Mouse (Mus musculus): ENCODE measurements around the gene Cr2. TPM values are rescaled to one million over a fixed set of nuclear protein-coding genes. Genes with fewer than 3 reads are reported as not detected.
"Not testable (repeated sequence)": the region's sequence is repeated elsewhere in the genome, so short reads cannot be mapped to it uniquely, and the experiment has no call there.

Cr2 gene
- polyA plus RNA-seq (2015; fragmentation: Nextera tagmentation; extraction: Ambion mirVana): 1.6 and 2.3 TPM in 2 replicates

DNA sequence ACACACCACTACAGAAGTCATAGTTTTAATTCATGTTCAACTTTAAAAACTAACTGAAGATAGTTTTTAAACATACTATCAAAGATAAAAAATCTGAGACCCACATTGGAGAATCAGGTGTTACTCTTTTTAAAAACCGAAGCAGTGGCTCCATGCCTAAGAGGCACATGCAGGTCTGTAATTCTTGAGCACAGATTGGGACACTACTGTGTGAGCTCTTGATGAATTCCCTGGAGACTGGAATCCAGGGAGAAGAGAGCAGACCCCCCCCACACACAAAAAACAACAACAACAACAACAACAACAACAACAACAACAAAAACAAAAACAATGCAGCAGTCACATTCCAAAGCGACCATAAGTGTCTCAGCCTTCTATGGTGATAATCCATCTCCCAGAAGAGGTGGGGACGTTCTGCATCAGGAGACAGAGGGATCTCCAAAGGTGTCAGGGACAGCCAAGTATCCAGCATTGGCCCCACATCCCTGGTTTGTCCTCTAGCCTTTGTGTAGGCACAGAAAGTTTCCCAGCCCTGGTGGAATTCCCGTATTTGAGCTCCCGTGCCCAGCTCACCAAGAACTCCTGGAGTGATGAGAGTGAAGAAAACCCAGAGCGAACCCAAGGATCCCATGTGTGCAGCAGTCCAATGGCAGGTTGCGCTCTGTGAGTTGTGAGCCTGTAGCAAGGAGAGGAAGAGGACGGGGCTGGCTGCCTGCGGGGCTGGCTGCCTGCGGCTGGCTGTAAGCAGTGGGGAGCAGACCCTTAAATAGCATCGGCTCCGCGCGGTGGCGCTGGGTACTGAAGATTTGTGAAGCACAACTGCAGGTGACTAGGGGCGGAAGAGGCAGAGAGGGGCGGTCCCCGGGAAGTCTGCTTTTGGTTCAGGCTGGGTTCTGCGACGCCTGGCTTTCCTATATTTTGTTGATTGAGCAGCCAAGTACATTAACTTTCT lies at the start of gene Cr2:
Gene Cr2 (minus strand): TSS at position 737 of the 952 bp plus-strand sequence.
- H3K4me2 ChIP-seq: peak within 1 kb of the TSS; percentile 51
- H3K9me3 ChIP-seq (replicated peaks): no peaks in the 10 kb centered on the region
- 9% methylated on average over 20 of the region's 20 CpGs for WGBS
- peaks cover 10% of the 10 kb centered on the region for H3K27me3 ChIP-seq
- H3K4me1 ChIP-seq: no peaks in the 10 kb centered on the region
- no peaks in the 10 kb centered on the region for H3K36me3 ChIP-seq
- ATAC-seq (replicated peaks; ENCODE audit: low FRiP score): peak; percentile 100
- H3K4me3 ChIP-seq (replicated peaks): peak within 1 kb of the TSS; percentile 28
- H3K9ac ChIP-seq: no peak within 1 kb of the TSS
- no peak within 1 kb of the TSS for H3K27ac ChIP-seq

- no peak overlapping the region for H3K4me2 ChIP-seq
- no peak for ATAC-seq (replicated peaks; ENCODE audit: low FRiP score)
- H3K36me3 ChIP-seq: no peaks in the 10 kb centered on the region
- H3K9me3 ChIP-seq (replicated peaks): no peaks in the 10 kb centered on the region
- WGBS: 39% methylated on average over 2 of the region's 2 CpGs
- no peak overlapping the region for H3K27ac ChIP-seq
- no peak overlapping the region for H3K4me3 ChIP-seq (replicated peaks)
- H3K4me1 ChIP-seq: no peaks in the 10 kb centered on the region
- no peaks in the 10 kb centered on the region for H3K27me3 ChIP-seq
- H3K9ac ChIP-seq: no peak overlapping the region
These were observed 45.3 kb upstream of the Cr2 start for GRCm38 (mm10) chr1:195221781-195222180.

GRCm38 (mm10) chr1:195212851-195213250 lies 36.3 kb upstream of the Cr2 start:
- not testable (repeated sequence) for H3K9me3 ChIP-seq (replicated peaks); H3K4me1 ChIP-seq; H3K27ac ChIP-seq; H3K9ac ChIP-seq; H3K27me3 ChIP-seq; H3K36me3 ChIP-seq; H3K4me3 ChIP-seq (replicated peaks); H3K4me2 ChIP-seq; ATAC-seq (replicated peaks; ENCODE audit: low FRiP score)
- 62% methylated on average over 19 of the region's 19 CpGs for WGBS

GRCm38 (mm10) chr1:195184746-195185145 lies 8.2 kb upstream of the Cr2 start:
- no peaks in the 10 kb centered on the region for H3K27me3 ChIP-seq
- H3K4me1 ChIP-seq: no peaks in the 10 kb centered on the region
- H3K4me3 ChIP-seq (replicated peaks): no peak overlapping the region
- no peaks in the 10 kb centered on the region for H3K9me3 ChIP-seq (replicated peaks)
- H3K4me2 ChIP-seq: no peak overlapping the region
- ATAC-seq (replicated peaks; ENCODE audit: low FRiP score): no peak
- no peak overlapping the region for H3K27ac ChIP-seq
- no peaks in the 10 kb centered on the region for H3K36me3 ChIP-seq
- no peak overlapping the region for H3K9ac ChIP-seq

DNA sequence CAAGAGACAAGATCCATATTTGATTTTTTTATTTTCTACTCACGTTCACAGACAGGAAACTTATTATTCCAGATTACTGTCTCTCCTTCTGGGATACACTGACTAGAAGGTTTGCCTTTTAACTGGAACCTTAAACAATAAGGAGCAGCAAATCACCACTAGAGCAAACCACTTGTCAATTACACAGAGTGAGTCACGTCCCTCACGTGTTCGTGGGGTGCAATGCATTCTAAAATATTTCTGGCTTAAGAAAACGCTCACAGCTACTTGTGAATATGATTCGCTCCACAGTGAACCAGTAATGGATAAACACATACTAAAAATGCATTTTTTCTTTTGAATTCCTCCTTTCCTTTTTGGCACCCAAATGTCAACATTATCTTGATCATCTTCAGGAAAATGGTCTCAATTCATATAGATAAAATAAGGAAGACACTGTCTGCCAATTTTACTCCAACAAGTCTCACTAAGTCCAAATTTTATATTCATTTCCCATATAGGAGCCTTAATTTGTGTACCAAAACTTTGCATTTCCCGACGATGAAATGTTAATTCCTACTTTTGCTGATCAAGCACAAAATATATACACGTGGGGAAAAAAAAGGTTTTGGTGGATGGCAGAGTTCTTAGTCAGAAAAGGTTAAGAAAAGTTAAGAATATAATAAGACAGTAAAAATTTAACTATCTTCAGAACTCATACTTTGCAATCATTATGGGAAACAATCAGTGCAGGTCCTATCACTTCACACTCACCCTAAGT lies 11.3 kb downstream of the Cr2 start:
- Histone ChIP-seq H3K4me2 (no peak overlapping the region), H3K9ac (no peak overlapping the region), H3K4me3 (replicated peaks) (no peak overlapping the region), H3K27ac (no peak overlapping the region), H3K9me3 (replicated peaks) (no peaks in the 10 kb centered on the region), H3K27me3 (no peaks in the 10 kb centered on the region), H3K4me1 (no peaks in the 10 kb centered on the region), H3K36me3 (no peaks in the 10 kb centered on the region)
- no peak for ATAC-seq (replicated peaks; ENCODE audit: low FRiP score)
- WGBS: 83% methylated on average over 9 of the region's 9 CpGs

GRCm38 (mm10) chr1:195132070-195132469 lies 44.4 kb downstream of the Cr2 start:
- peak overlapping the region; percentile 63 for H3K4me3 ChIP-seq (replicated peaks)
- 51% methylated on average over 3 of the region's 3 CpGs for WGBS
- no peak overlapping the region for H3K9ac ChIP-seq
- no peaks in the 10 kb centered on the region for H3K9me3 ChIP-seq (replicated peaks)
- no peak for ATAC-seq (replicated peaks; ENCODE audit: low FRiP score)
- peaks cover 13% of the 10 kb centered on the region for H3K36me3 ChIP-seq
- H3K4me1 ChIP-seq: peaks cover 8% of the 10 kb centered on the region
- peak overlapping the region; percentile 97; the same call in 1 of the 2 replicates for H3K27ac ChIP-seq
- H3K27me3 ChIP-seq: no peaks in the 10 kb centered on the region
- H3K4me2 ChIP-seq: peak overlapping the region; percentile 61

DNA sequence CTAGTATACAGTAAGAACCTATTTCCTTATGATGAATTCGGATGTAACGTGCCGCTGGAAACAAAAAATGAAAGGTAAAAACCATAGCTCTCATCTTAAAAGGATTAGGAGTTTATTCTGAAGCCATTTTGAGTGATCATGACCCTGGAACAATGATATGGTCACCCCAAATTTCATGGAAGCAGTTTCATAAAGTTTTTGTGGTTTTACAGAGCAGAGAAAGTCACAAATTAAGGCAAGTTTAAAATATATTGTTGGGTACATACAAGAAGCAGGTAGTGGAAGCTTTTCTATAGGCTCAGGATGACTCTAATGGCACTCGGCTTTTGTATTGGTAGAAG lies 44.9 kb downstream of the Cr2 start:
- WGBS: 23% methylated on average over 4 of the region's 4 CpGs
- no peaks in the 10 kb centered on the region for H3K27me3 ChIP-seq
- H3K4me1 ChIP-seq: peaks cover 8% of the 10 kb centered on the region
- 0 out of 2 replicates have a peak overlapping the region, but pooled peaks have one; percentile 67 for H3K9ac ChIP-seq
- no peak for ATAC-seq (replicated peaks; ENCODE audit: low FRiP score)
- H3K9me3 ChIP-seq (replicated peaks): no peaks in the 10 kb centered on the region
- H3K4me3 ChIP-seq (replicated peaks): peak overlapping the region; percentile 63
- peak overlapping the region; percentile 61 for H3K4me2 ChIP-seq
- H3K36me3 ChIP-seq: peaks cover 15% of the 10 kb centered on the region
- H3K27ac ChIP-seq: peak overlapping the region; percentile 97

- no peaks in the 10 kb centered on the region for H3K9me3 ChIP-seq (replicated peaks)
- peak within 1 kb of the TSS; percentile 61 for H3K4me2 ChIP-seq
- peak within 1 kb of the TSS; percentile 63 for H3K4me3 ChIP-seq (replicated peaks)
- H3K9ac ChIP-seq: peak within 1 kb of the TSS; percentile 67
- H3K4me1 ChIP-seq: peaks cover 8% of the 10 kb centered on the region
- H3K27me3 ChIP-seq: no peaks in the 10 kb centered on the region
- H3K36me3 ChIP-seq: peaks cover 17% of the 10 kb centered on the region
- WGBS: under 1% methylated on average over 31 of the region's 31 CpGs
- peak; percentile 100 for ATAC-seq (replicated peaks; ENCODE audit: low FRiP score)
- H3K27ac ChIP-seq: peak within 1 kb of the TSS; percentile 97
These were observed 45.4 kb downstream of the Cr2 start, which contains the start of gene Cr1l for GRCm38 (mm10) chr1:195130953-195131674. Cr1l (minus strand) TSS chr1:195131586.

DNA sequence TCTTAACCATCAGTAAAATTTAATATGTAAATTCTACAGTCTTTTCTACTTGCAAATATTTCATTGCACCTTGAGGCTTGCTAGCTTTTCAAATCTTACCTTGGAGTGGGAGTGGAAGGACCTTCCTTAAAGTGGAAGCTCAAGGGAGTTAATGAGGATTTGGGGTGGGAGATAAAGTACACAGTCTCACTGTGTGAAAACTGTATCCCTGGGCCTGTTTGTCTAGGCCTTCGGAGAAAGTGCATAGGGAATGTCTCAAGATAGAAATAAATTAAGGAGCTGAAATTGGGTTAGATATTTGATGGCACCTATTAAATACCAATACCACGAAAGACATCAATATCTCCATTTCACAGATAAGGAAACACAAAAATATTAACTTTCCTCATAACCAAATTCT lies 46.0 kb downstream of the Cr2 start:
- Histone ChIP-seq H3K9ac (peak overlapping the region; percentile 67), H3K4me3 (replicated peaks) (peak overlapping the region; percentile 63), H3K4me1 (peaks cover 8% of the 10 kb centered on the region), H3K4me2 (peak overlapping the region; percentile 61), H3K36me3 (peaks cover 22% of the 10 kb centered on the region), H3K9me3 (replicated peaks) (no peaks in the 10 kb centered on the region), H3K27me3 (no peaks in the 10 kb centered on the region), H3K27ac (peak overlapping the region; percentile 97)
- ATAC-seq (replicated peaks; ENCODE audit: low FRiP score): no peak
- WGBS: 12% methylated on average over 2 of the region's 2 CpGs

- 67% methylated on average over 1 of the region's 1 CpGs for WGBS
- no peak for ATAC-seq (replicated peaks; ENCODE audit: low FRiP score)
These were observed 46.6 kb downstream of the Cr2 start for GRCm38 (mm10) chr1:195129867-195130266.

DNA sequence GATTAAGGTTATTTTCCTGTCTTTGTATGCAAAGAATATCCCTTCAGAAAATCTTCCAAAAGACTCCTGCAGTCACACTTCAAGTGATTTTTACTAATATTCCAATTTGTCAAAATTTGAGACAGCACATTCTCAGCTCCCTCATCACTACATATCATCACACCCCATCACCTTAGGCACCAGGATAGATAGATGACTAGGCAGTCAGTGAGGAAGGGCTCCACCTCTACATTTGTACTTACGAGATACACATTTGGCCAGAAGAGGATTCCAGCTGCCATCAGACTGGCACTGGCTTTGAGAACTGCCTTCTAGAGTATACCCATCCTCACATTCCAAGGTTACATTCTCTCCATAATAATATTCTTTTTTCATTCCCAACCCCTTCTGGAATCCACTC lies 62.1 kb downstream of the Cr2 start:
- Histone ChIP-seq H3K27me3 (no peaks in the 10 kb centered on the region), H3K27ac (no peak overlapping the region), H3K4me2 (no peak overlapping the region), H3K9ac (no peak overlapping the region), H3K36me3 (peaks cover 65% of the 10 kb centered on the region), H3K9me3 (replicated peaks) (no peaks in the 10 kb centered on the region), H3K4me1 (no peaks in the 10 kb centered on the region), H3K4me3 (replicated peaks) (no peak overlapping the region)
- no peak; the same call in 1 of the 2 replicates for ATAC-seq (replicated peaks; ENCODE audit: low FRiP score)
- 91% methylated on average over 1 of the region's 1 CpGs for WGBS

More at GRCm38 (mm10) chr1:195129867-195130266, 46.6 kb downstream of the Cr2 start:
- H3K9me3 ChIP-seq (replicated peaks): no peaks in the 10 kb centered on the region
- H3K36me3 ChIP-seq: peaks cover 28% of the 10 kb centered on the region
- peak overlapping the region; percentile 35 for H3K4me2 ChIP-seq
- no peak overlapping the region for H3K9ac ChIP-seq
- H3K4me3 ChIP-seq (replicated peaks): no peak overlapping the region
- H3K4me1 ChIP-seq: peaks cover 8% of the 10 kb centered on the region
- no peak overlapping the region for H3K27ac ChIP-seq
- no peaks in the 10 kb centered on the region for H3K27me3 ChIP-seq

Data from kidney, embryonic 15.5 days (tissue).